27 mouse cellular contexts compared by ENCODE assay signal in genomic region chr11:66956303-66956702, GRCm38 (mm10). TPM values are rescaled to one million over a fixed set of nuclear protein-coding genes. Genes with fewer than 3 reads are reported as not detected.
DNase-seq lines count a peak whose midpoint lies in the region; ATAC-seq lines count a peak whose summit lies in the region.
"Had no signal": no experiment of that assay in that cellular context is flagged by ENCODE, and none has a peak within 500 bp of the region (broad histone marks: within the 10 kb centered on the region; RNA-seq: fewer than 3 reads in every experiment).

Gene Tmem238l (plus strand): TSS chr11:66956638.

- no peak within 1 kb of the TSS for H3K4me2 ChIP-seq in kidney, embryonic 14.5 days (replicated peaks; ENCODE audit: low read depth, low read length)
- no peak within 1 kb of the TSS for H3K4me2 ChIP-seq in stomach, embryonic 16.5 days (ENCODE audit: low read depth, low read length)
- H3K4me2 ChIP-seq: embryonic facial prominence, embryonic 15.5 days; heart, embryonic 13.5 days; kidney, embryonic 15.5 days; limb, embryonic 13.5 days; liver, embryonic 13.5 days; midbrain, embryonic 15.5 days; neural tube, embryonic 12.5 days had no signal

- H3K9me3 ChIP-seq in kidney, embryonic 14.5 days (ENCODE audit: control insufficient read depth, low read length), result no peaks in the 10 kb centered on the region; the same call in 1 of the 2 replicates
- 0 out of 2 replicates have a peak, but pooled peaks cover 4% of the 10 kb centered on the region for H3K9me3 ChIP-seq in stomach, embryonic 16.5 days (replicated peaks; ENCODE audit: control insufficient read depth, low read length)
- H3K9me3 ChIP-seq: embryonic facial prominence, embryonic 15.5 days; heart, embryonic 13.5 days; kidney, embryonic 15.5 days; midbrain, embryonic 15.5 days; neural tube, embryonic 12.5 days had no signal

- ATAC-seq in kidney, embryonic 14.5 days (ENCODE audit: low FRiP score, low TSS enrichment), result no peak
- peak; percentile 60; the same call in 1 of the 2 replicates for ATAC-seq in stomach, embryonic 16.5 days (ENCODE audit: insufficient read depth, low FRiP score)
- ATAC-seq: forebrain, embryonic 16.5 days; hindbrain, postnatal 0 days; midbrain, embryonic 15.5 days had no signal

- peak; percentile 28 for DNase-seq in kidney, adult 11 months
- DNase-seq in testis, postnatal 14 days (ENCODE audit: low spot score), result peak; percentile 6
- no peak for DNase-seq in testis, postnatal 10 days (ENCODE audit: low spot score)
- peak; percentile 78 for DNase-seq in gonadal fat pad, adult 2 months (ENCODE audit: low read depth)
- DNase-seq in retina, embryonic 14.5 days (ENCODE audit: low spot score), result no peak
- no peak for DNase-seq in cerebellum, postnatal 36 days
- DNase-seq: adrenal gland, postnatal 25 days; cerebellum, adult 9-10 months; gastrocnemius, postnatal 14 days; heart, adult 18-20 months; heart, postnatal 14 days; liver, embryonic 13.5 days; lung, adult 2 months; lung, postnatal 14 days; thymus, postnatal 14 days had no signal

- no peak within 1 kb of the TSS for H3K9ac ChIP-seq in kidney, embryonic 14.5 days (ENCODE audit: low read depth, low read length)
- no peak within 1 kb of the TSS for H3K9ac ChIP-seq in stomach, embryonic 16.5 days (ENCODE audit: low read length)
- H3K9ac ChIP-seq: embryonic facial prominence, embryonic 15.5 days; heart, embryonic 13.5 days; kidney, embryonic 15.5 days; limb, embryonic 13.5 days; liver, embryonic 13.5 days; midbrain, embryonic 15.5 days; neural tube, embryonic 12.5 days had no signal

- no peaks in the 10 kb centered on the region for H3K27me3 ChIP-seq in kidney, embryonic 14.5 days (ENCODE audit: control insufficient read depth, insufficient read depth, low read length)
- H3K27me3 ChIP-seq in stomach, embryonic 16.5 days (ENCODE audit: control insufficient read depth, insufficient read depth, low read length), result no peaks in the 10 kb centered on the region
- H3K27me3 ChIP-seq: embryonic facial prominence, embryonic 15.5 days; kidney, embryonic 15.5 days; limb, embryonic 13.5 days; liver, embryonic 13.5 days; midbrain, embryonic 15.5 days; neural tube, embryonic 12.5 days had no signal

- H3K4me1 ChIP-seq in kidney, embryonic 14.5 days (ENCODE audit: control insufficient read depth, insufficient read depth, low read length), result no peaks in the 10 kb centered on the region
- no peaks in the 10 kb centered on the region; the same call in 1 of the 2 replicates for H3K4me1 ChIP-seq in stomach, embryonic 16.5 days (ENCODE audit: control insufficient read depth, insufficient read depth, low read length)
- H3K4me1 ChIP-seq: embryonic facial prominence, embryonic 15.5 days; kidney, embryonic 15.5 days; limb, embryonic 13.5 days; liver, embryonic 13.5 days; midbrain, embryonic 15.5 days; neural tube, embryonic 12.5 days had no signal

- WGBS in kidney, embryonic 14.5 days, result 78% methylated on average over 9 of the region's 9 CpGs
- 67% methylated on average over 9 of the region's 9 CpGs for WGBS in stomach, embryonic 16.5 days

- no peak within 1 kb of the TSS for H3K4me3 ChIP-seq in kidney, embryonic 14.5 days (ENCODE audit: low read length)
- H3K4me3 ChIP-seq in stomach, embryonic 16.5 days (replicated peaks; ENCODE audit: low read length), result no peak within 1 kb of the TSS
- H3K4me3 ChIP-seq: embryonic facial prominence, embryonic 15.5 days; heart, embryonic 13.5 days; kidney, embryonic 15.5 days; layer of hippocampus, adult 2 months; limb, embryonic 13.5 days; liver, embryonic 13.5 days; midbrain, embryonic 15.5 days; neural tube, embryonic 12.5 days had no signal

- H3K27ac ChIP-seq in kidney, embryonic 14.5 days (ENCODE audit: low read depth, low read length), result no peak within 1 kb of the TSS
- peak within 1 kb of the TSS; percentile 30; the same call in 1 of the 2 replicates for H3K27ac ChIP-seq in stomach, embryonic 16.5 days (ENCODE audit: low read length)
- H3K27ac ChIP-seq: embryonic facial prominence, embryonic 15.5 days; heart, embryonic 13.5 days; hindbrain, postnatal 0 days; kidney, embryonic 15.5 days; layer of hippocampus, adult 2 months; limb, embryonic 13.5 days; liver, embryonic 13.5 days; midbrain, embryonic 15.5 days; neural tube, embryonic 12.5 days had no signal

- no peaks in the 10 kb centered on the region for H3K36me3 ChIP-seq in kidney, embryonic 14.5 days (ENCODE audit: control insufficient read depth, insufficient read depth, low read length)
- H3K36me3 ChIP-seq in stomach, embryonic 16.5 days (ENCODE audit: control insufficient read depth, insufficient read depth, low read length), result no peaks in the 10 kb centered on the region
- H3K36me3 ChIP-seq: embryonic facial prominence, embryonic 15.5 days; heart, embryonic 13.5 days; kidney, embryonic 15.5 days; limb, embryonic 13.5 days; liver, embryonic 13.5 days; midbrain, embryonic 15.5 days; neural tube, embryonic 12.5 days had no signal

RNA-seq across cellular contexts. Expression of gene Tmem238l, which starts in this region (rescaled TPM):
- not detected in 2 replicates for polyA plus RNA-seq in kidney, embryonic 14.5 days (2014; fragmentation: Nextera tagmentation; extraction: Ambion mirVana)
- polyA plus RNA-seq in gonadal fat pad, adult 2 months (2012; rRNA removed), result 56.1 and 58.8 TPM in 2 replicates
- 0.91 and 1.0 TPM in 2 replicates for polyA plus RNA-seq in stomach, embryonic 16.5 days (2015; fragmentation: Nextera tagmentation; extraction: Ambion mirVana)
- polyA plus RNA-seq: forebrain, embryonic 16.5 days; hindbrain, embryonic 11.5 days; hindbrain, postnatal 0 days; kidney, embryonic 15.5 days; limb, embryonic 13.5 days; liver, embryonic 13.5 days; midbrain, embryonic 15.5 days; neural tube, embryonic 12.5 days had no signal

Comparison
In these comparisons a context has a peak if more than half of its experiments do, and no peak if none do; other contexts are left out.
1. RNA of gene Tmem238l (polyA plus RNA-seq): 56.1 to 58.8 TPM in gonadal fat pad, adult 2 months; 0.91 to 1.0 TPM in stomach, embryonic 16.5 days and not detected in kidney, embryonic 14.5 days; every median in the first group is over 10 times any median in the second.
2. DNase-seq: peak in kidney, adult 11 months (single experiment), testis, postnatal 14 days (single experiment) and gonadal fat pad, adult 2 months (single experiment); none in testis, postnatal 10 days (single experiment), retina, embryonic 14.5 days (single experiment) and cerebellum, postnatal 36 days (0 of 2).